20 mouse cellular contexts compared by ENCODE assay signal in genomic region chr11:90657527-90657926, GRCm38 (mm10).
"Had no signal": no experiment of that assay in that cellular context is flagged by ENCODE, and none has a peak within 500 bp of the region (broad histone marks: within the 10 kb centered on the region; RNA-seq: fewer than 3 reads in every experiment).

No protein-coding gene starts in this region.

- H3K9me3 ChIP-seq: liver, embryonic 15.5 days; midbrain, embryonic 12.5 days; midbrain, embryonic 15.5 days; neural tube, embryonic 13.5 days had no signal

- H3K4me3 ChIP-seq: left cerebral cortex, adult 2 months; liver, embryonic 15.5 days; midbrain, embryonic 12.5 days; midbrain, embryonic 15.5 days; myocyte; neural tube, embryonic 13.5 days had no signal

- ATAC-seq: hindbrain, postnatal 0 days; inflammation-experienced regulatory T-cells, adult 6 months; intestine, embryonic 16.5 days; midbrain, embryonic 15.5 days had no signal

- H3K9ac ChIP-seq: liver, embryonic 15.5 days; lung, embryonic 14.5 days; midbrain, embryonic 12.5 days; midbrain, embryonic 15.5 days; neural tube, embryonic 13.5 days had no signal

- DNase-seq: kidney, adult 18-20 months; kidney, adult 9 months; kidney, postnatal 14 days; kidney, postnatal 4 days; layer of hippocampus, adult 9-11 months; lung, embryonic 14.5 days; right cerebral cortex, postnatal 4 days; thymus, adult 2 months; thymus, postnatal 14 days; thymus, postnatal 4 days had no signal

- H3K27ac ChIP-seq: hindbrain, postnatal 0 days; left cerebral cortex, adult 2 months; liver, embryonic 15.5 days; midbrain, embryonic 12.5 days; midbrain, embryonic 15.5 days; neural tube, embryonic 13.5 days had no signal

- H3K4me2 ChIP-seq: liver, embryonic 11.5 days; liver, embryonic 15.5 days; lung, embryonic 14.5 days; midbrain, embryonic 12.5 days; midbrain, embryonic 15.5 days; neural tube, embryonic 13.5 days had no signal

- H3K4me1 ChIP-seq: midbrain, embryonic 12.5 days; midbrain, embryonic 15.5 days; neural tube, embryonic 13.5 days had no signal

- H3K27me3 ChIP-seq: liver, embryonic 15.5 days; midbrain, embryonic 12.5 days; midbrain, embryonic 15.5 days; neural tube, embryonic 13.5 days had no signal
